Mouse (Mus musculus) midbrain, embryonic 16.5 days (tissue): ENCODE results near the gene Sart1. TPM values are rescaled to one million over a fixed set of nuclear protein-coding genes. Genes with fewer than 3 reads are reported as not detected.
"Not testable (repeated sequence)": the region's sequence is repeated elsewhere in the genome, so short reads cannot be mapped to it uniquely, and the experiment has no call there.

Source experiments
- ATAC-seq: fragments of 200-750 bp; cut with Nextera tagmentation; 2 replicates; pipeline ENCODE4 v1.8.0; 2017; ENCODE audit warnings: moderate TSS enrichment
- H3K27ac ChIP-seq: fragments of 300-500 bp; sonication (generic); 2 replicates; pipeline ENCODE4 v1.5.1; 2014; ENCODE audit warnings: mild to moderate bottlenecking, low read length, mixed read lengths
- H3K27me3 ChIP-seq: fragments of 300-500 bp; sonication (generic); 2 replicates; pipeline ENCODE4 v1.6.1; 2014; ENCODE audit warnings: low read depth, low read length, mixed read lengths; ENCODE audit not compliant: control insufficient read depth, insufficient read depth
- H3K36me3 ChIP-seq: fragments of 300-500 bp; sonication (generic); 2 replicates; pipeline ENCODE4 v1.6.1; 2014; ENCODE audit warnings: mild to moderate bottlenecking, low read length, moderate library complexity, mixed read lengths; ENCODE audit not compliant: control insufficient read depth, insufficient read depth
- H3K4me1 ChIP-seq: fragments of 300-500 bp; sonication (generic); 2 replicates; pipeline ENCODE4 v1.6.1; 2014; ENCODE audit warnings: mild to moderate bottlenecking, low read length, mixed read lengths; ENCODE audit not compliant: control insufficient read depth, insufficient read depth
- H3K4me2 ChIP-seq: fragments of 300-500 bp; sonication (generic); 2 replicates; pipeline ENCODE4 v1.6.1; 2014; ENCODE audit warnings: mild to moderate bottlenecking, low read length, mixed read lengths
- H3K4me3 ChIP-seq: fragments of 300-500 bp; sonication (generic); 2 replicates; pipeline ENCODE4 v1.5.1; 2014; ENCODE audit warnings: low read depth, mild to moderate bottlenecking, low read length, moderate library complexity, mixed read lengths
- H3K9ac ChIP-seq: fragments of 300-500 bp; sonication (generic); 2 replicates; pipeline ENCODE4 v1.6.1; 2014; ENCODE audit warnings: low read depth, low read length, mixed read lengths
- H3K9me3 ChIP-seq: fragments of 300-500 bp; sonication (generic); replicated peaks from 2 replicates; pipeline ENCODE4 v1.6.1; 2014; ENCODE audit warnings: mild to moderate bottlenecking, low read length, mixed read lengths; ENCODE audit not compliant: control insufficient read depth, poor library complexity, severe bottlenecking
- WGBS: fragments of 180-500 bp; shearing (Covaris S2); extraction: QIAGEN DNeasy Blood & Tissue Kit; methylation state at CpG from one replicate; pipeline ENCODE4 v1.1.7; 2014; 5-methylcytosine and 5-hydroxymethylcytosine counted together
- polyA plus RNA-seq: library from polyadenylated mRNA; unstranded; fragments of >200 nt; fragmentation: Nextera tagmentation; extraction: Ambion mirVana; gene quantifications from 2 replicates; pipeline ENCODE4 v1.2.1, GENCODE M21; 2015

The Sart1 gene
- polyA plus RNA-seq, 1 experiment from 2014 or later = 68.5 TPM

- peak overlapping the region; percentile 95 for H3K4me2 ChIP-seq
- H3K27me3 ChIP-seq = no peaks in the 10 kb centered on the region
- no peak for ATAC-seq
- no peaks in the 10 kb centered on the region for H3K9me3 ChIP-seq
- peak overlapping the region; percentile 84 for H3K9ac ChIP-seq
- WGBS = 10% methylated on average over 11 of the region's 11 CpGs
- peak overlapping the region; percentile 97 for H3K4me3 ChIP-seq
- peaks cover 22% of the 10 kb centered on the region for H3K36me3 ChIP-seq
- peak overlapping the region; percentile 94; the same call in 1 of the 2 replicates for H3K27ac ChIP-seq
- peaks cover 15% of the 10 kb centered on the region for H3K4me1 ChIP-seq
Measured at GRCm38 (mm10) chr19:5367455-5367854, 21.0 kb downstream of the Sart1 start.

DNA sequence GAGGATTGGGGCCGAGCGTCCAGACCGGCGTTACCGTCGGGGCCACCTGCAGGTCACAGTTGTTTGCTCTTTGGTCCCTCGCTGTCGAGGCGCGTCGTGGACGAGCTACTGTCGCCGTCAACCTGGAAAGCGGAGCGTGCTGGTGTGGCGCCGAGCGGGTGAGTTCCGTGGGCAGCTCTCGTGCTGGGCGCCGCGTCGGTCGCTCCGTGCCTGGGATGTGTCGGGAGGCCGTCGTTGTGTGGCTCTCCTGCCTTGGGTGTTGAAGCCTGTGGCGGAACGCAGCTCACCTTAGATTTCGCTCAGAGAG is 21.5 kb downstream of the Sart1 start, which contains the start of gene Banf1:
TSS of gene Banf1 (minus strand) at position 116 of the 307 bp plus-strand sequence.
- H3K9me3 ChIP-seq = no peaks in the 10 kb centered on the region
- peak within 1 kb of the TSS; percentile 84 for H3K9ac ChIP-seq
- H3K36me3 ChIP-seq = peaks cover 22% of the 10 kb centered on the region
- peaks cover 15% of the 10 kb centered on the region for H3K4me1 ChIP-seq
- 0 out of 2 replicates have a peak, but pooled peaks have one; percentile 1 for ATAC-seq
- peak within 1 kb of the TSS; percentile 97 for H3K4me3 ChIP-seq
- peak within 1 kb of the TSS; percentile 94 for H3K27ac ChIP-seq
- peak within 1 kb of the TSS; percentile 95 for H3K4me2 ChIP-seq
- H3K27me3 ChIP-seq = no peaks in the 10 kb centered on the region
- under 1% methylated on average over 33 of the region's 33 CpGs for WGBS

DNA sequence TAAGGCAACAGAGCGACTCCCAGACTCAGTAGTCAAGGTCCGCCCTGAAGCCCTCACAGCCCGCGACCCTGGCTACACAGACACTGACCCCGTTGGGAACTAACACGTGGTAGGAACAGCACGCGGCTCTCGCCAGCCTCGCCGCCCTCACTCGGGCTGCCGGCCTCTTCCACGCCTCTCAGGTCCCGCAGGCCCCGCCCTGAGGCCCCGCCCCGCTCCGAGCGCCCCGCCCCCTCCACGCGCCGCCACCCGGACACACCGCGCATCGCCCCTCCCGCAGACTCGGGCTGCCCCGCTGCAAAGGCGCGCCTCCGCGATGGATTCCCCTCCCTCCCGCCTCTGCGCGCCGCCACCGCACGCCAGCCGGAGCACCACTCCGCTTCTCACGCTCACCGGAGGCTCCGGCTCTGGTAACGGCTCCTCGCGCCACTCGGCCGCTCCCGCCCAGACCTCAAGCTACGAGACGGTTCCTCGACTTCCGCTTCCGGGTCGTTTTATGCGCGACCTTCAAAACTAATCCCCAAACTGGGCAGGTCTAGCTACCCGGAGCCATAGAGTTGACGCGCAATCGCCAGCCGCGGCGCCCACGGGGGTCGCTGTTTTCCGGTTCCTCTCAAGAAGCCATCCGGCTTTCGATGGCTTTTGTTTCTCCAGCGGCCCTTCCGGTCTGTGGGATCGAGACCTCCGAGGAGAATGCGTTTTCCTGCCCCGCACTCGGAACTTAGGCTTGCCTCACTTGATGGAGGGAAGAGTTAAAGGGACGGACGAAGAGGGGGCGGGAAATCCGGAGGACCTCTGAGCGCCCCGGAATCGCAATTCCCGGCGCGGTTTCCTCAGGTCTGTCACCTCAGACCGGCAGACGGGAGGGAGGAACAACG is 22.1 kb downstream of the Sart1 start, which contains the start of gene Eif1ad:
TSS of gene Eif1ad (plus strand) at position 567 of the 878 bp plus-strand sequence.
- Histone ChIP-seq H3K4me2 (peak within 1 kb of the TSS; percentile 95), H3K36me3 (peaks cover 18% of the 10 kb centered on the region), H3K27me3 (no peaks in the 10 kb centered on the region), H3K9me3 (no peaks in the 10 kb centered on the region), H3K27ac (peak within 1 kb of the TSS; percentile 94), H3K9ac (peak within 1 kb of the TSS; percentile 84), H3K4me3 (peak within 1 kb of the TSS; percentile 97), H3K4me1 (peaks cover 15% of the 10 kb centered on the region)
- under 1% methylated on average over 77 of the region's 92 CpGs for WGBS
- ATAC-seq = peak; percentile 95

GRCm38 (mm10) chr19:5365751-5366150 is 22.8 kb downstream of the Sart1 start:
- Histone ChIP-seq H3K4me2 (peak overlapping the region; percentile 82), H3K27ac (peak overlapping the region; percentile 94), H3K9me3 (no peaks in the 10 kb centered on the region), H3K27me3 (no peaks in the 10 kb centered on the region), H3K9ac (peak overlapping the region; percentile 84), H3K36me3 (peaks cover 17% of the 10 kb centered on the region), H3K4me3 (peak overlapping the region; percentile 97), H3K4me1 (peaks cover 15% of the 10 kb centered on the region)
- 16% methylated on average over 11 of the region's 11 CpGs for WGBS
- no peak for ATAC-seq

DNA sequence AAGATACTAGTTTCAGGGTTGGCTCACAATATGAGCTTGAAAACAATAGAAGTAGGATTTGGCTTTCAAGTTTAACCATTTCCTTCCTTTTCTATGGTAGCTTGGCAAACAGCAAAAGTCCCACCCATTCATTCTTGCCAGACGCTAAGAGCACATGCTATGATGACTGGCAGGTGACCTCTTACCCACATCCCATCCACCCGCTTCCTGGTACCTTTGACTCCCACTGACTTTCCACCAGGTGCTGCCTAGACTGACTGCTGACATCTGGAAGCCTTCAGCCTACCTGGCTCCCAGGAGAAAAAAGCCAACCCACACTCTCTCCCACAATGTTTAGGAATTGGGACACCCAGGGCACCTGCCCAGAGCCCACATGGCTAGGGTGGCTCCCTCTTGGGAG is 24.4 kb downstream of the Sart1 start:
- no peaks in the 10 kb centered on the region for H3K9me3 ChIP-seq
- H3K4me1 ChIP-seq = peaks cover 15% of the 10 kb centered on the region
- H3K9ac ChIP-seq = no peak overlapping the region
- peaks cover 6% of the 10 kb centered on the region; the same call in 1 of the 2 replicates for H3K36me3 ChIP-seq
- ATAC-seq = no peak
- no peak overlapping the region for H3K4me3 ChIP-seq
- no peaks in the 10 kb centered on the region for H3K27me3 ChIP-seq
- H3K4me2 ChIP-seq = no peak overlapping the region
- WGBS = 93% methylated on average over 2 of the region's 2 CpGs
- H3K27ac ChIP-seq = no peak overlapping the region

DNA sequence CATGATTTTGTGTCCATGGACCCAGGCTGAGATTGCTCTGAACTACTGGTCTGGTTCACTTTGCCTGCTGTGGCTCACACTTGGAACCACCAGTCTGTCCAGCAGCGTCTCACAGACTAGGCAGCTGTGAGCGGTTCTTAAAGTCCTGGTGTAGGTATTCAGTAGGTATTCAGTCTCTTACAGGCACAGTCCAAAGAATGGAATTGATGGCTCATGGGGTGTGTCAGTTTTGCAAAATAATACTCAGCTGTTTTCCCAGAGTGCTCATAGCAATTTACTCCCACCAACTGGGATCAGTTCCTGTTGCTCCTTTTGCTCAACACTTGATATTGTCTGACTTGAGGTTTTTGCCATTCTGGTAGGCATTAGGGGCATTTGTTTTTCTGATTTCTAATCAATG is 26.3 kb downstream of the Sart1 start:
- Histone ChIP-seq H3K36me3 (0 out of 2 replicates have a peak, but pooled peaks cover 4% of the 10 kb centered on the region), H3K27me3 (no peaks in the 10 kb centered on the region), H3K9ac (no peak overlapping the region), H3K4me3 (no peak overlapping the region), H3K9me3 (no peaks in the 10 kb centered on the region), H3K27ac (no peak overlapping the region), H3K4me1 (peaks cover 5% of the 10 kb centered on the region), H3K4me2 (no peak overlapping the region)
- no peak for ATAC-seq
- 90% methylated on average over 2 of the region's 2 CpGs for WGBS

DNA sequence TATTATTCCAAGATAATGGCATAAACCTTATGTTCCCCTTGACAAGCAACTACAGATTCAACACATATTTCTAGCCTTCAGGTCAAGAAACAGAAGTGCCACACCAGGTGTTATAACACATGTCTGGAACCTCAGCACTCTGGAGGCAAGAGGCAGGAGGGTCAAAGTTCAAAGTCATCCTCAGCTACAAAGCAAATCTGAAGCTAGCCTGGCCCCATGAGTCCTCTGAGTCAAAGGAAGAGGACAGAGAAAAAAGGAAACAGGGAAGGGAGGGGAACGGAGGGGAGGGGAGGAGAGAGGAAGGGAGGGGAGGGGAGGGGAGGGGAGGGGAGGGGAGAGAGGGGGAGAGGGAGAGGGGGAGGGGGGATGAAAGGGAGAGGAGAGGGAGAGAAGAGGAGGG is 32.4 kb downstream of the Sart1 start:
- ATAC-seq = no peak
- Histone ChIP-seq H3K27ac (no peak overlapping the region), H3K9ac (no peak overlapping the region), H3K4me3 (no peak overlapping the region), H3K36me3 (no peaks in the 10 kb centered on the region), H3K4me1 (no peaks in the 10 kb centered on the region), H3K4me2 (no peak overlapping the region), H3K9me3 (no peaks in the 10 kb centered on the region), H3K27me3 (no peaks in the 10 kb centered on the region)
- WGBS = no CpG with 5 or more reads among the region's 1 CpGs

GRCm38 (mm10) chr19:5353609-5354008 is 34.9 kb downstream of the Sart1 start:
- Histone ChIP-seq H3K27me3 (no peaks in the 10 kb centered on the region), H3K36me3 (no peaks in the 10 kb centered on the region), H3K27ac (no peak overlapping the region), H3K4me1 (peaks cover 7% of the 10 kb centered on the region), H3K9me3 (no peaks in the 10 kb centered on the region), H3K9ac (no peak overlapping the region), H3K4me2 (no peak overlapping the region), H3K4me3 (no peak overlapping the region)
- ATAC-seq = no peak
- WGBS = 80% methylated on average over 2 of the region's 2 CpGs

DNA sequence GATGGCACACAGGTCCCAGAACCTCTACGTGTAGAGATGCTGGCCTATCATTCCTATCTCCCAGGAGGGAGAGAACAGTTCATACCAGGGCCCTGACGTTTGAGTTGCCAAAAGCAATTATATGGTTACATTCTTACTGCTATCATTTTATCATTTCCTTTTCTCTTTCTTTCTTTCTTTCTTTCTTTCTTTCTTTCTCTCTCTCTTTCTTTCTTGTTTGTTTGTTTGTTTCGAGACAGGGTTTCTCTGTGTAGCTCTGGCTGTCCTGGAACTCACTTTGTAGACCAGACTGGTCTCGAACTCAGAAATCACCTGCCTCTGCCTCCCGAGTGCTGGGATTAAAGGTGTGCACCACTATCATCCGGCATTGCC is 39.0 kb downstream of the Sart1 start, which contains the start of gene Cst6:
TSS of gene Cst6 (minus strand) at position 73 of the 372 bp plus-strand sequence.
- H3K27me3 ChIP-seq, ATAC-seq, H3K4me1 ChIP-seq, H3K9me3 ChIP-seq, H3K36me3 ChIP-seq, H3K27ac ChIP-seq: not testable (repeated sequence)
- 67% methylated on average over 6 of the region's 6 CpGs for WGBS
- H3K4me3 ChIP-seq = peak within 1 kb of the TSS; percentile 39
- H3K4me2 ChIP-seq = peak within 1 kb of the TSS; percentile 68
- peak within 1 kb of the TSS; percentile 71 for H3K9ac ChIP-seq
